Mouse (Mus musculus) cerebellum, adult 2 months (tissue): Measurements from ENCODE around the gene Mau2.

Source experiments
- CTCF ChIP-seq: fragments of 200-500 bp; IDR thresholded peaks from 2 replicates; pipeline ENCODE4 v1.5.1; 2011; ENCODE audit warnings: low read depth, mild to moderate bottlenecking, control low read depth, low read length, moderate library complexity, borderline replicate concordance; ENCODE audit not compliant: insufficient read depth
- POLR2A ChIP-seq: fragments of 200-500 bp; IDR thresholded peaks from 2 replicates; pipeline ENCODE4 v1.6.1; 2011; ENCODE audit warnings: low read length, control low read depth, borderline replicate concordance; ENCODE audit not compliant: insufficient read depth

DNA sequence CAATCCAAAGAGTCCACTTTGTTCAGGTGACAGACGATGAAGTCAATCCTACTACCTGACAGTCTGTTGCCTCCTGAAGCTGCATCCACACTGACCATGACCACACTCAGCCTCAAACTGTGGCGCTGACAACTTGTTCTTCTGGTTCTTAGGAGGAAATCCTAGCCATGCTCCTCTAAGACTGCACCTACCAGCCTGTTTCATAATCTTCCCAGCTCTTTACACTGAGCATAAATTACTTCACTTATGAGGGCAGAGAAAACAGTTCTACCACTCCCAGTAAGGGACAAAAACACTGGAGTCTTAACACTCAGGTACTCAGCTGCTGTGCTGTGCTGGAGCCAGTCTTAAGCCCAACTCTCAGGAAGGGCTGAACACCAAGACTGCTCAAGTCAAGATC is 71.7 kb downstream of the Mau2 start:
- TF ChIP-seq CTCF (no peak), POLR2A (no peak)
